Mouse (Mus musculus) left cerebral cortex, adult 2 months (tissue): Measurements from ENCODE around the gene Ndufa13. TPM values are rescaled to one million over a fixed set of nuclear protein-coding genes. Genes with fewer than 3 reads are reported as not detected.

Source experiments
- DNase-seq, 2 experiments: peaks; one replicate each; pipeline ENCODE4 v3.0.0; 2021 to 2022; ENCODE audit warnings: low spot score in 2 of 2, mixed read lengths in 1 of 2; ENCODE audit errors: extremely low spot score in 1 of 2
- H3K27ac ChIP-seq: fragments of 200-600 bp; 2 replicates; pipeline ENCODE4 v1.8.1; 2022
- H3K4me3 ChIP-seq: fragments of 200-600 bp; 2 replicates; pipeline ENCODE4 v1.8.1; 2022
- CTCF ChIP-seq: fragments of 200-600 bp; IDR thresholded peaks from 2 replicates; pipeline ENCODE4 v1.8.1; 2022; ENCODE audit warnings: antibody characterized with exemption, mild to moderate bottlenecking, moderate library complexity
- intact Hi-C: fragments of 180-260 bp; cut with DNase I; formaldehyde crosslinking; loops from one replicate; pipeline ENCODE4 v1.15.1; 2025
- total RNA-seq, 2 experiments: library from RNA; stranded (reverse); gene quantifications; 2 replicates each; pipeline ENCODE4 v1.2.3; 2021

Gene Ndufa13
- total RNA-seq, 2 experiments from 2014 or later: 145 to 146 TPM

GRCm38 (mm10) chr8:69926901-69927300 is 24.5 kb upstream of the Ndufa13 start:
- intact Hi-C loops: no loop called here
- no peak for DNase-seq
- no peak overlapping the region for H3K4me3 ChIP-seq
- TF ChIP-seq CTCF: no peak
- H3K27ac ChIP-seq: no peak overlapping the region

GRCm38 (mm10) chr8:69923986-69924385 is 21.6 kb upstream of the Ndufa13 start:
- TF ChIP-seq CTCF: no peak
- intact Hi-C loops: no loop called here
- Histone ChIP-seq H3K27ac (no peak overlapping the region), H3K4me3 (no peak overlapping the region)
- DNase-seq: no peak

- DNase-seq: no peak
- intact Hi-C loops: no loop called here
- Histone ChIP-seq H3K27ac (no peak overlapping the region), H3K4me3 (no peak overlapping the region)
- TF ChIP-seq CTCF: no peak
Measured at GRCm38 (mm10) chr8:69921141-69921540, 18.8 kb upstream of the Ndufa13 start.

- DNase-seq: no peak
- 0 out of 2 replicates have a peak overlapping the region, but pooled peaks have one; percentile 29 for H3K27ac ChIP-seq
- H3K4me3 ChIP-seq: no peak overlapping the region
- TF ChIP-seq CTCF: no peak
- intact Hi-C loops: loop anchor here (1.0 to 2.0 kb wide), 3 partner anchors 81 to 247 kb away; partner anchors contain the start of genes Mau2 and Sugp1
Measured at GRCm38 (mm10) chr8:69919876-69920662, 17.7 kb upstream of the Ndufa13 start.

GRCm38 (mm10) chr8:69919010-69919409 is 16.7 kb upstream of the Ndufa13 start:
- no peak overlapping the region for H3K4me3 ChIP-seq
- intact Hi-C loops: loop anchor here (1.0 to 2.0 kb wide), 3 partner anchors 82 to 248 kb away; partner anchors contain the start of genes Mau2 and Sugp1
- TF ChIP-seq CTCF: peak; percentile 97
- no peak overlapping the region for H3K27ac ChIP-seq
- DNase-seq: peak; percentile 74 to 80

GRCm38 (mm10) chr8:69918506-69918905 is 16.1 kb upstream of the Ndufa13 start:
- DNase-seq: no peak
- TF ChIP-seq CTCF: no peak
- Histone ChIP-seq H3K27ac (no peak overlapping the region), H3K4me3 (no peak overlapping the region)
- intact Hi-C loops: loop anchor here (2.0 kb wide), 2 partner anchors 124 to 248 kb away; partner anchors contain the start of genes Mau2 and Sugp1

GRCm38 (mm10) chr8:69915748-69916147 is 13.4 kb upstream of the Ndufa13 start:
- intact Hi-C loops: loop anchor here (1.0 kb wide), 1 partner anchor 41 kb away; no protein-coding TSS in a partner anchor
- Histone ChIP-seq H3K27ac (0 out of 2 replicates have a peak overlapping the region, but pooled peaks have one; percentile 1), H3K4me3 (no peak overlapping the region)
- DNase-seq: no peak
- TF ChIP-seq CTCF: peak; percentile 55

GRCm38 (mm10) chr8:69914526-69914925 is 12.2 kb upstream of the Ndufa13 start:
- H3K27ac ChIP-seq: no peak overlapping the region
- intact Hi-C loops: no loop called here
- no peak for TF ChIP-seq CTCF
- H3K4me3 ChIP-seq: no peak overlapping the region
- no peak for DNase-seq

GRCm38 (mm10) chr8:69912478-69913074 is 10.2 kb upstream of the Ndufa13 start:
- Histone ChIP-seq H3K4me3 (no peak overlapping the region), H3K27ac (peak overlapping the region; percentile 44; the same call in 1 of the 2 replicates)
- peak; percentile 17 for TF ChIP-seq CTCF
- DNase-seq: peak; percentile 47 to 53
- intact Hi-C loops: no loop called here

- no peak overlapping the region for H3K27ac ChIP-seq
- no peak for TF ChIP-seq CTCF
- H3K4me3 ChIP-seq: no peak overlapping the region
- intact Hi-C loops: no loop called here
- DNase-seq: no peak
Measured at GRCm38 (mm10) chr8:69911917-69912316, 9.6 kb upstream of the Ndufa13 start.

GRCm38 (mm10) chr8:69907106-69907505 is 4.7 kb upstream of the Ndufa13 start:
- no peak for DNase-seq
- intact Hi-C loops: no loop called here
- TF ChIP-seq CTCF: no peak

GRCm38 (mm10) chr8:69906260-69906659 is 3.9 kb upstream of the Ndufa13 start:
- Histone ChIP-seq H3K4me3 (no peak overlapping the region), H3K27ac (no peak overlapping the region)
- DNase-seq: no peak
- no peak for TF ChIP-seq CTCF
- intact Hi-C loops: no loop called here

More at GRCm38 (mm10) chr8:69907106-69907505, 4.7 kb upstream of the Ndufa13 start:
- Histone ChIP-seq H3K27ac (no peak overlapping the region), H3K4me3 (no peak overlapping the region)
